Mouse (Mus musculus): Measurements from ENCODE around the gene Mettl7b. TPM values are rescaled to one million over a fixed set of nuclear protein-coding genes. Genes with fewer than 3 reads are reported as not detected.

The Mettl7b gene
- polyA plus RNA-seq, 1 experiment, result 0.77 TPM

DNA sequence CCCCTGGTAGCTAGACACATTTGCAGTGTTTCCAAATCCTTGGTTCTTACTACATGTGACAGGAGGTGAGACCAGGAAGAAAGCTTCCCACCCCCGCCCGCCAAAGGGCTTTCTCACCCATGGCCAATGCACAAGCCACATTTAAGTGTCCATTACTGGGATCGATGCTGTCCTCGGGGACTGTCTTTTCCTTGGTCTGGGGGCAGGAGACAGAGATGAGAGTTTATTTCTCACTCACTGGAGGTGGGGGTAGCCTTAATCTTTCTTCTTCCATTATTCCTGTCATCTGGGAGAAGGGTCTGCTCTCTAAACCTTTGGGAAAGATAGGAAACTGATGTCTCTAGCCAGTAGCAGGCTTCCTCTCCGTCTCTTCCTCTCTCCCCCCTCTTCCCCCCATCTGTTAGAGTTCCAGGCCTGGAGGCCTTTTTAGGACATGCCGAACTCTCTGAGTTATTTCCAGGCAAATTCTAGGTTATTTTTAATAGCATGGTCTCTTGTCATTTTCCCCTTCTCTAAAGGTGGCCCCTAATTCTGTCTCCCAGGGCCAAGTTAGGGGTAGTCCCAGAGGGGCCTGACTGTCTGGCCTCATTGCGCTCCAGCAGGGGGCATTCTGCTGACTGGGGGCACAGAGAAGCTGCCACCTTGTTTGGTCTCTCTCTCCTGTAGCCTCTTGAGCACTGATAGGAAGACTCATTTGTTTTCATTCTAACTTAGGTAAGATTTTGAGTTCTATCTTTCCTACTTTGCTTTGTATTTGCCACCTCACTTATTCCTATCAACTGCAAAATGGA lies 25.6 kb downstream of the Mettl7b start:
- WGBS, result 62% methylated on average over 7 of the region's 7 CpGs
- no peak overlapping the region for H3K4me3 ChIP-seq (replicated peaks; ENCODE audit: extremely low read depth, low read depth, low read length)
- peaks cover 9% of the 10 kb centered on the region for H3K4me1 ChIP-seq (ENCODE audit: control insufficient read depth, insufficient read depth, low read length)
- TF ChIP-seq CTCF (IDR thresholded peaks at IDR 0.05; ENCODE audit: insufficient read depth, low read length) (no peak), POLR2A (IDR thresholded peaks at IDR 0.05; ENCODE audit: borderline replicate concordance, extremely low read depth, low read depth, low read length) (no peak)
- DNase-seq, result no peak

- Histone ChIP-seq H3K4me3 (replicated peaks; ENCODE audit: extremely low read depth, low read depth, low read length) (peak overlapping the region; percentile 44), H3K4me1 (ENCODE audit: control insufficient read depth, insufficient read depth, low read length) (peaks cover 11% of the 10 kb centered on the region)
- WGBS, result 3% methylated on average over 21 of the region's 21 CpGs
- DNase-seq, result peak; percentile 17
- TF ChIP-seq POLR2A (IDR thresholded peaks at IDR 0.05; ENCODE audit: borderline replicate concordance, extremely low read depth, low read depth, low read length), result no peak
- TF ChIP-seq CTCF (IDR thresholded peaks at IDR 0.05; ENCODE audit: insufficient read depth, low read length), result no peak
Observed at GRCm38 (mm10) chr10:128933976-128934721, 26.6 kb downstream of the Mettl7b start.

DNA sequence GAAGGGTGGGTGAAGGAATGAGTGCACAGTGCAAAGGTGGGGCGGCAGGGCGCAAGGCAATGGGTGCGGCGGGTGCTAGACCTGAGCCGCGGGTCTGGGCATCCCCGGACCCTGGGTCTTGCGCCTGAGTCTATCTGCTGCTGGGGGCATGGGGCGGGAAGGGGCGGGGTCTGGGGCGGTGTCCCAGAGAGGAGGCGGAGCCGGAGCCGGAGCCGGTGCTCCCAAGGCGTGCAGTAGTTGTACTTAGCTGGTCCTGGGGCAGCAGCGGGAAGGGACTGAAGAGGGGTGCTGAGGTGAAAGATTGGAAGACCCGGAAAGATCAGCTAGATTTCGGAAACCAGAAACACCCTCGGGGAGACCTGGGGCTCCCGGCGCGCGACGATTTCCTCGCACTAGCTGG lies 27.2 kb downstream of the Mettl7b start, which contains the start of gene Itga7:
Gene Itga7, plus strand, starts transcription at position 245 of the 400 bp plus-strand sequence.
- Histone ChIP-seq H3K4me3 (replicated peaks; ENCODE audit: extremely low read depth, low read depth, low read length) (peak within 1 kb of the TSS; percentile 46), H3K4me1 (ENCODE audit: control insufficient read depth, insufficient read depth, low read length) (peaks cover 7% of the 10 kb centered on the region; the same call in 1 of the 2 replicates)
- WGBS, result 1% methylated on average over 26 of the region's 26 CpGs
- no peak for TF ChIP-seq CTCF (IDR thresholded peaks at IDR 0.05; ENCODE audit: insufficient read depth, low read length)
- 0 out of 2 replicates have a peak, but pooled peaks have one; percentile 12 for TF ChIP-seq POLR2A (IDR thresholded peaks at IDR 0.05; ENCODE audit: borderline replicate concordance, extremely low read depth, low read depth, low read length)
- peak; percentile 42 for DNase-seq

GRCm38 (mm10) chr10:128931441-128931840 lies 29.3 kb downstream of the Mettl7b start:
- Histone ChIP-seq H3K4me1 (ENCODE audit: control insufficient read depth, insufficient read depth, low read length) (peaks cover 7% of the 10 kb centered on the region; the same call in 1 of the 2 replicates), H3K4me3 (replicated peaks; ENCODE audit: extremely low read depth, low read depth, low read length) (no peak overlapping the region)
- TF ChIP-seq CTCF (IDR thresholded peaks at IDR 0.05; ENCODE audit: insufficient read depth, low read length) (no peak), POLR2A (IDR thresholded peaks at IDR 0.05; ENCODE audit: borderline replicate concordance, extremely low read depth, low read depth, low read length) (no peak)
- DNase-seq, result no peak
- WGBS, result 46% methylated on average over 2 of the region's 2 CpGs

GRCm38 (mm10) chr10:128929638-128930378 lies 31.0 kb downstream of the Mettl7b start:
- peak; percentile 56 for DNase-seq
- H3K4me1 ChIP-seq (ENCODE audit: control insufficient read depth, insufficient read depth, low read length), result peaks cover 7% of the 10 kb centered on the region; the same call in 1 of the 2 replicates
- TF ChIP-seq CTCF (IDR thresholded peaks at IDR 0.05; ENCODE audit: insufficient read depth, low read length) (no peak), POLR2A (IDR thresholded peaks at IDR 0.05; ENCODE audit: borderline replicate concordance, extremely low read depth, low read depth, low read length) (no peak)
- no peak overlapping the region for H3K4me3 ChIP-seq (replicated peaks; ENCODE audit: extremely low read depth, low read depth, low read length)
- 53% methylated on average over 7 of the region's 7 CpGs for WGBS

DNA sequence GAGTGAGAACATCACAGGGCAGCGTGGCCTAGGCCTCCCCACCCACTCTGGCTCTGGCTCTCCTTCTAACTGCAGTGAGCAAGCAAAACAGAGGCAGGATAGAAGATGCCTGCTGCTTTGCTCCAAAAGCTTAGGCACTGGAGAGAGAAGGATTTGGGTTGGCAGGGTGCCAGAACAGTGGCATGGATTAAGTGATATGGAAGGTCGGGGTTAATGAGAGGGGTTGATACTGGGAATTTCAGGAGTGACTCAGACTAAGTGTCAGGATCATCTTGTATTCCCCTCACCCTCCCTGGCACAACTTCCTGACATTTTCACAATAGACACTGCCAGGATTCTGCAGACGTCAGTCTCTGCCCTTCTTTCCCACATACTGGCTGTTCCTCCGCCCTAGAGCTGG lies 32.4 kb downstream of the Mettl7b start:
- DNase-seq, result no peak
- peaks cover 4% of the 10 kb centered on the region; the same call in 1 of the 2 replicates for H3K4me1 ChIP-seq (ENCODE audit: control insufficient read depth, insufficient read depth, low read length)
- H3K4me3 ChIP-seq (replicated peaks; ENCODE audit: extremely low read depth, low read depth, low read length), result no peak overlapping the region
- WGBS, result 34% methylated on average over 4 of the region's 4 CpGs
- no peak for TF ChIP-seq POLR2A (IDR thresholded peaks at IDR 0.05; ENCODE audit: borderline replicate concordance, extremely low read depth, low read depth, low read length)
- no peak for TF ChIP-seq CTCF (IDR thresholded peaks at IDR 0.05; ENCODE audit: insufficient read depth, low read length)

GRCm38 (mm10) chr10:128923935-128924334 lies 36.9 kb downstream of the Mettl7b start, which contains the start of gene Bloc1s1:
Bloc1s1 (minus strand) TSS chr10:128924035.
- TF ChIP-seq CTCF (IDR thresholded peaks at IDR 0.05; ENCODE audit: insufficient read depth, low read length) (no peak), POLR2A (IDR thresholded peaks at IDR 0.05; ENCODE audit: borderline replicate concordance, extremely low read depth, low read depth, low read length) (no peak)
- WGBS, result 46% methylated on average over 9 of the region's 9 CpGs
- no peak for DNase-seq

GRCm38 (mm10) chr10:128923013-128923691 lies 37.6 kb downstream of the Mettl7b start:
- Histone ChIP-seq H3K4me3 (replicated peaks; ENCODE audit: extremely low read depth, low read depth, low read length) (peak overlapping the region; percentile 89), H3K4me1 (ENCODE audit: control insufficient read depth, insufficient read depth, low read length) (peaks cover 11% of the 10 kb centered on the region; the same call in 1 of the 2 replicates)
- WGBS, result 1% methylated on average over 42 of the region's 42 CpGs
- peak; percentile 97 for DNase-seq
- TF ChIP-seq POLR2A (IDR thresholded peaks at IDR 0.05; ENCODE audit: borderline replicate concordance, extremely low read depth, low read depth, low read length), result peak; percentile 84; the same call in 1 of the 2 replicates
- TF ChIP-seq CTCF (IDR thresholded peaks at IDR 0.05; ENCODE audit: insufficient read depth, low read length), result no peak

More at GRCm38 (mm10) chr10:128923935-128924334, 36.9 kb downstream of the Mettl7b start, which contains the start of gene Bloc1s1:
- H3K4me3 ChIP-seq (replicated peaks; ENCODE audit: extremely low read depth, low read depth, low read length), result peak within 1 kb of the TSS; percentile 89
- peaks cover 11% of the 10 kb centered on the region; the same call in 1 of the 2 replicates for H3K4me1 ChIP-seq (ENCODE audit: control insufficient read depth, insufficient read depth, low read length)

All from lung, adult 2 months (tissue).